Mouse (Mus musculus): Measurements from ENCODE around the gene Rpl10-ps3. TPM values are rescaled to one million over a fixed set of nuclear protein-coding genes. Genes with fewer than 3 reads are reported as not detected.

Rpl10-ps3 gene
- total RNA-seq, 2 experiments from 2014 or later: 337 to 345 TPM

DNA sequence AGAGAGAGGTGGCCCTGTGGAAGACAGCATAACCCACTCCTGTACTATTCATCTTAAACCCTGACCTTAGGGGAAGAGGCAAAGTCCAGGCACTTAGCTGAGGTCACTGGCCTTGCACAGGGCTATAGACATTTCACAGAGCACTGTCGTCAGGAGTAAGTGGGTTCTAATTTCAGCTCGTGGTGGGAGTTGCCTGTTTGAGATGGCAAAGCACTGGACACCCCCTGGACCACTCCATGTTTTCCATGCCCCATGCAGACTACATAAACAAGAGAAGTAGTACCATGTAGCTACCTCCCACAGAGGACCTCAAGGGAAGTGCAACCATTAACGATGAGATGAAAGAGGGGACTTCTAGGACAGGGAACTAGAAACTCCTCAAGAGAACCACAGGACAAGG, 29.1 kb downstream of the Rpl10-ps3 start:
- DNase-seq (ENCODE audit: low spot score in 2 of 2): no peak

DNA sequence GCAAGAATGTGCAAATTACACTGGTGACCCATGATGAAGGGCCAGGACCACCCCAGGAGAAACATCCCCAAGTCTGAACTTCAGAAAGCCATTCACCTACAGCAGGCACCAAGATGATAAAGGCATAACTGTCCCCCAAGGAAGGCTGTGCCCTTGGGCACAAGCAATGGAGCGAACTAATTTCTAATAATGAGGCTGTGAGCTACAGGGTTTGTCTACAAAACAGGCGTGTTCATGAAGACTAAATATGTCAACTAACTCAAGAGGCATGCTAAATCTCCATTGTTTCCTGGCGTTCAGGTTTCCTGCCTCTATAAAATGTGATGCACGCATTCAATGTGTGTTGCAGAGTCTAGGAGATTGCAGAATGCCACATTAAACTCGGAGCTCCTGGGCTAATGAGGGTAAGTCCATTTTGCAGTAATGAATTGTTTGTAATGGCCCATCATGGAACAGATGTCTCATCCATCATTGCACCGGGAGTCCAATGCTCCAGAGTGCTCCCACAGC, 33.7 kb downstream of the Rpl10-ps3 start:
- DNase-seq (ENCODE audit: low spot score in 2 of 2): no peak

DNA sequence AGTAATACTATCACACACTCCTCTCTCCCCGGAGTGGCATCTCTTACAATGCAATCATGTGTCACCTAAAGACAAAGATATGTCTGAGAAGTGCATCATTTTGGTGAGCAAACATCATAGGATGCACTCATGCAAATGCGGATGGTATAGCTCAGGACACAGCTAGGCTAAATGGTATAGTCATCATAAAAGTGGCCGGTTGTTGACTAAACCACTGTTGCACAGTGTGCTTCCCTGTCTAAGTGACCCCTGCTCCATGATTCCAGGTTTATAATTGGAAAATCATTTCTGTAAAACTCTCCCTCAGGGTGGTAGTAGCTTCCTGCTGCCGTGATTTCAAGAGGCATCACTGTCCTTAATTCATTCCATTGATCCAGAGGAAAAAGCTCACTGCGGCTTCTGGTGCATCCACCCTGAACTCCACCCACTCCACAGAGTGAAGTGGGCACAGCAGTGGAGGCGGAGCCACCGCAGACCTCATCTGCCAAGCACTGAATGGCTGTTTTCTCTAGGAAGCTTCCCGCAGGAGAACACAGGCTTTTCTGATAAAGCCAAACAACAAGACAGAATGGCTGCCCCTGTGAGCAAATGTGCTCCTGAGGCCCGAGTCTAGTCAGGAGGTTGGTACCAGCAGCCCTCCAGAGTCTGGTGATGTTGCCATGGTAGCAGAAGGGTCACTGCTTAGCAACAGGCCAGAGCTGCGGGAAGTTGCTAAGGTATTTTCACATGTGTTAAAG, 38.9 kb downstream of the Rpl10-ps3 start:
- DNase-seq (ENCODE audit: low spot score in 2 of 2): peak; percentile 39 to 61

DNA sequence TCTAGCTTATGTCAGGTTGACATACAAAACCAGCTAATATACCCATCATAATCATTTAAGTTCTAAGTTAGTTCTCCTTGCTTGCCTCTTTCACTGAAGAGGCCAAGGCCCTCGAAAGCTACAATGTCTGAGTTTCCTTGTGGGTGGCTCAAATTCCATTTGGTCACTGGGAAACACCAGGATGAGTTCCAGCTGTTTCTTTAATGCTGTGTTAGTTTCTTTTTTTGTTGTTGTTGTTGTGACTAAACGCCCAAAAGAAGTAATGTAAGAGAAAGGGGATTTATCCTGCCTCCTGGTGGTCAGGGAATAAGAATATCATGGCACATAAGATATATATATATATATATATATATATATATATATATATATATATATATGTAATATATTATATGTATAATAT, 39.7 kb downstream of the Rpl10-ps3 start:
- DNase-seq (ENCODE audit: low spot score in 2 of 2): no peak

DNA sequence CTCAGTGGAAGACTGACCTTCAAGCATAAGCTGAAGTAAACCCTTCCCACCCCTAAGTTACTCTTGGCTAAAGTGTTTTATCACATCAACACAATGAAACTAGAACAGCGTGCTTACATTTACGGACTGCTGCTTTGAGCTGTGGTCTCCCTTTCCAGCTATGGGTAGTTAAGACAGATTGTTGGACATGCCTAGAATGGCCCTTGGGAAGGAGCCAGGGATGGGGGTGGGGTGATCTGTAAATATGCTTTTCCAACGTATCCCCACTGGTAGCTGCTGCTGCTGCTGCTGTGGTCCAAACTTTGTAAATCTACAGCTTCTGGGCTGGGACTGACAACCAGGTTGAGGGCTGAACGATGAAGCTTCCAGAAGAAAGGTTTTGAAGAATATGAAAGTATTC, 40.8 kb downstream of the Rpl10-ps3 start:
- DNase-seq (ENCODE audit: low spot score in 2 of 2): no peak

DNA sequence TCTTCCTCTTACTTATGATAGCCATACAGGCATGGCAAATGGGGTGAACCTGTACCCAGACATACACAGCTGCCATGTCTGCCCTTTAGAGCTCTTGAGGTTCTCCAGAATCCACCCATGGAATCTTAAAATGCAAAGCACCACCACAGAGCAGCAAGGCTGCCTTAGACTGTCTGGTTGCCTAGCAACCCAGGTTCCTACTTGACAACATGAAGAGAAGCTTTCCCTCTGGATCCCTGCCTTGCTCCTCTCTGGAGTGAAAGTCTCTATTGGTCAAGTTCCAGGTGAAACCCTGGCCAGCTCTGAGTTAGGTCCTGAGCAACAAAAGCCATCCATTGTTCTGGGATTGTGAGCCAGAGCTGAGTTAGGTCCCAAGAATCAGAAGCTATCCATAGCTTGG, 43.0 kb downstream of the Rpl10-ps3 start:
- peak; percentile 42 to 63 for DNase-seq (ENCODE audit: low spot score in 2 of 2)

DNA sequence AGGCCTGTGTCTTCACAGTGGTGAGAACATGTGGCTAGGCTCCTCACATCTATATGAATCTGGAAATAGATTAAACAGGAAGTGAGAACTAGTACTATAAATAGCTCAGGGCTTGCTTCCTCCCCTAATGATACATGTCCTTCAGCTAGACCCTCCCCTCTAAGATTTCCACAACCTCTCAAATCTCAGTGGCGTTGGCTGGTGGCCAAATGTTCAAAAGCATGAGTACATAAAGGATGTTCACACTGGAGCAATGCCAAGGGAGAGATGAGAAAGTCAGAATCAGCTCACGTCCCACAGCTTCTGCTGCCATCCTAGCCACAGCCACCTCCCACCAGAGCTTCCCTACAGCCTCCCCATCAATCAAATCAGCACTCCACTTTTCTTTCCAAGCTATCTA, 46.4 kb downstream of the Rpl10-ps3 start:
- no peak for DNase-seq (ENCODE audit: low spot score in 2 of 2)

Other genes starting within 250 kb of the Rpl10-ps3 start
- under 1 TPM in 1 of 2 experiments, not detected in 1; 0.38 TPM for gene Plet1, start 149.6 kb upstream of the Rpl10-ps3 start, total RNA-seq (2021)
- 10 to 100 TPM; 35.5 to 46.5 TPM for gene Pts, start 183.8 kb upstream of the Rpl10-ps3 start, total RNA-seq (2021)
- 10 to 100 TPM; 27.8 to 32.9 TPM for gene Il18, start 209.9 kb upstream of the Rpl10-ps3 start, total RNA-seq (2021)
- gene Bco2, start 210.2 kb upstream of the Rpl10-ps3 start, total RNA-seq (2021): 1 to 10 TPM; 3.2 to 3.3 TPM
- not detected for gene Tex12, start 216.4 kb upstream of the Rpl10-ps3 start, total RNA-seq (2021)

Measured in layer of hippocampus, postnatal 14 days (tissue).